Mouse (Mus musculus): ENCODE measurements around the gene Nt5c3. TPM values are rescaled to one million over a fixed set of nuclear protein-coding genes. Genes with fewer than 3 reads are reported as not detected.
A peak's percentile ranks its signal among the peaks of the same experiment; 100 is the strongest.

The Nt5c3 gene
- total and polyA plus RNA-seq, 3 experiments: 59.2 to 71.1 TPM; not detected in 1

DNA sequence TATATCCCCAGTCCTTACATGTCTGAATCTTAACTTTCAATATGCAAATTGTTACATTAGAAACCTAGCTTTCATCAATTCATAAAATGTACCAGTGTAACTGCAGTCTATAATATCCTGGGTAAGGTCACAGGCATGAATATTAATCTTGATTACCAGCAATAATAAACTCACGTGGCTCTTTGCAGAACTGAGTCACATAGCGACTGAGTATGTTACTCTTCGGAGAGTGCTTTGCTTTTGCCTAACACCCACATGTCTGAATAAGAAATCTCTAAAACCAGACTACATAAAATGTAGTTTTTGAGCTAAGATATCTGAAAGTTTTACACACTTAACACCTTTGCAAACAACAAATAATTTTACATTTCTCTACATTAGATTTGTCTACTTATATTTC, 22.4 kb downstream of the Nt5c3 start:
- peaks cover 18 to 22% of the 10 kb centered on the region in 2 experiments for H3K4me1 ChIP-seq (ENCODE audit: control insufficient read depth in 1 of 2, insufficient read depth in 2 of 2, low read length in 2 of 2)
- peak overlapping the region; percentile 49 for H3K9ac ChIP-seq (ENCODE audit: control insufficient read depth, low read depth, low read length, poor library complexity, severe bottlenecking)
- peak; percentile 59 for DNase-seq (ENCODE audit: low read depth, low spot score)
- H3K79me2 ChIP-seq (ENCODE audit: control insufficient read depth, insufficient read depth, low read length, poor library complexity): peaks cover 59% of the 10 kb centered on the region
- TF ChIP-seq NELFE (IDR thresholded peaks at IDR 0.05; ENCODE audit: low read depth, low read length) (no peak), GATA1 (IDR thresholded peaks at IDR 0.05; ENCODE audit: low read depth, low read length) (no peak), MAZ (IDR thresholded peaks at IDR 0.05; ENCODE audit: low read depth, low read length) (no peak), ELF1 (IDR thresholded peaks at IDR 0.05; ENCODE audit: low read depth, low read length) (no peak), EP300 (IDR thresholded peaks at IDR 0.05; ENCODE audit: low read depth in 1 of 2, low read length in 2 of 2) (no peak), USF1 (IDR thresholded peaks at IDR 0.05; ENCODE audit: low read depth, low read length) (peak; percentile 46; the same call in 1 of the 2 replicates), TAL1 (IDR thresholded peaks at IDR 0.05; ENCODE audit: low read length) (no peak), POLR2AphosphoS2 (IDR thresholded peaks at IDR 0.05; ENCODE audit: low read length) (no peak), ETS1 (IDR thresholded peaks at IDR 0.05; ENCODE audit: low read depth, low read length) (no peak), GABPA (IDR thresholded peaks at IDR 0.05; ENCODE audit: low read depth, low read length) (no peak), ZMIZ1 (IDR thresholded peaks at IDR 0.05; ENCODE audit: low read depth, low read length) (no peak), TBP (IDR thresholded peaks at IDR 0.05; ENCODE audit: low read depth, low read length) (no peak), CHD2 (IDR thresholded peaks at IDR 0.05; ENCODE audit: low read length) (no peak), KAT2A (conservative IDR thresholded peaks at IDR 0.05; ENCODE audit: low read depth, low read length) (no peak), MAX (IDR thresholded peaks at IDR 0.05; ENCODE audit: low read length) (peak; percentile 81), MYC (IDR thresholded peaks at IDR 0.05; ENCODE audit: low read depth, low read length) (0 out of 2 replicates have a peak, but pooled peaks have one; percentile 47), E2F4 (IDR thresholded peaks at IDR 0.05; ENCODE audit: borderline replicate concordance, low read depth, low read length) (no peak), USF2 (IDR thresholded peaks at IDR 0.05; ENCODE audit: borderline replicate concordance in 1 of 2, insufficient read depth in 1 of 2, low read depth in 1 of 2, low read length in 2 of 2) (no peak), JUND (IDR thresholded peaks at IDR 0.05; ENCODE audit: low read depth, low read length) (no peak), CHD1 (IDR thresholded peaks at IDR 0.05; ENCODE audit: low read depth, low read length) (no peak), SIN3A (IDR thresholded peaks at IDR 0.05; ENCODE audit: low read length) (peak; percentile 85), RAD21 (IDR thresholded peaks at IDR 0.05; ENCODE audit: low read depth, low read length) (no peak), SMC3 (IDR thresholded peaks at IDR 0.05; ENCODE audit: low read depth, low read length) (no peak), BHLHE40 (IDR thresholded peaks at IDR 0.05; ENCODE audit: borderline replicate concordance, low read depth, low read length) (peak; percentile 74; the same call in 1 of the 2 replicates), POLR2AphosphoS5 (IDR thresholded peaks at IDR 0.05; ENCODE audit: borderline replicate concordance, low read depth, low read length) (no peak), MAFK (IDR thresholded peaks at IDR 0.05; ENCODE audit: borderline replicate concordance, low read depth, low read length) (no peak), NRF1 (IDR thresholded peaks at IDR 0.05; ENCODE audit: insufficient read depth, low read depth, low read length, poor library complexity, severe bottlenecking) (no peak), ZNF384 (IDR thresholded peaks at IDR 0.05; ENCODE audit: low read depth, low read length) (no peak), MYB (IDR thresholded peaks at IDR 0.05; ENCODE audit: low read depth, low read length) (no peak), TCF12 (IDR thresholded peaks at IDR 0.05; ENCODE audit: low read depth, low read length) (no peak), MXI1 (IDR thresholded peaks at IDR 0.05; ENCODE audit: low read depth, low read length) (peak; percentile 92), HCFC1 (IDR thresholded peaks at IDR 0.05; ENCODE audit: low read depth, low read length) (no peak), ZKSCAN1 (IDR thresholded peaks at IDR 0.05; ENCODE audit: low read depth, low read length) (no peak), CTCF (IDR thresholded peaks at IDR 0.05 in 2 of 3, conservative IDR thresholded peaks at IDR 0.05 in 1 of 3; ENCODE audit: control insufficient read depth in 1 of 3, insufficient read depth in 1 of 3, low read depth in 2 of 3, low read length in 3 of 3, poor library complexity in 1 of 3, severe bottlenecking in 1 of 3) (no peak)
- H3K9me3 ChIP-seq (replicated peaks; ENCODE audit: insufficient read depth, low read length): no peaks in the 10 kb centered on the region
- H3K27me3 ChIP-seq (ENCODE audit: control insufficient read depth in 1 of 2, insufficient read depth in 2 of 2, low read length in 2 of 2): no peaks in the 10 kb centered on the region
- H3K36me3 ChIP-seq (ENCODE audit: control insufficient read depth in 1 of 2, insufficient read depth in 2 of 2, low read length in 2 of 2): peaks cover 0 to 37% of the 10 kb centered on the region in 2 experiments; a peak in 3 of 4 replicates
- peak overlapping the region in 1 of 2 experiments; percentile 39; a peak in 2 of 4 replicates for H3K4me3 ChIP-seq (ENCODE audit: control insufficient read depth in 1 of 2, insufficient read depth in 1 of 2, low read depth in 2 of 2, low read length in 2 of 2)
- H3K27ac ChIP-seq (ENCODE audit: control insufficient read depth, low read depth, low read length): peak overlapping the region; percentile 89

All from MEL (cell line).